Mouse (Mus musculus) liver, embryonic 14.5 days (tissue): ENCODE data around the gene Mmp3. TPM values are rescaled to one million over a fixed set of nuclear protein-coding genes. Genes with fewer than 3 reads are reported as not detected.

Experiments used
- ATAC-seq: fragments of 200-750 bp; cut with Nextera tagmentation; 2 replicates; pipeline ENCODE4 v1.8.0; 2017; ENCODE audit warnings: moderate number of reproducible peaks, mild to moderate bottlenecking, moderate library complexity; ENCODE audit not compliant: insufficient read depth
- DNase-seq, 3 experiments: peaks; one replicate each; pipeline ENCODE4 v3.0.0-alpha.2; 2012 to 2013; ENCODE audit warnings: low read depth in 3 of 3, low spot score in 3 of 3
- H3K27ac ChIP-seq: fragments of 300-500 bp; sonication (generic); 2 replicates; pipeline ENCODE4 v1.5.1; 2014; ENCODE audit warnings: moderate library complexity, mild to moderate bottlenecking, control low read depth, inconsistent platforms
- H3K27me3 ChIP-seq: fragments of 300-500 bp; sonication (generic); 2 replicates; pipeline ENCODE4 v1.6.1; 2014; ENCODE audit warnings: mild to moderate bottlenecking, low read length, moderate library complexity; ENCODE audit not compliant: control insufficient read depth, insufficient read depth
- H3K36me3 ChIP-seq: fragments of 300-500 bp; sonication (generic); replicated peaks from 2 replicates; pipeline ENCODE4 v1.6.1; 2014; ENCODE audit warnings: low read depth; ENCODE audit not compliant: control insufficient read depth, insufficient read depth
- H3K4me1 ChIP-seq, 2 experiments: fragments of 200-500 bp in 1 of 2; fragments of 300-500 bp in 1 of 2; sonication (generic) in 1 of 2; replicated peaks; 2 replicates each; pipeline ENCODE4 v1.6.1; 2012 to 2014; ENCODE audit warnings: antibody characterized with exemption in 1 of 2, inconsistent platforms in 1 of 2, low read length in 1 of 2; ENCODE audit not compliant: control insufficient read depth in 2 of 2, insufficient read depth in 2 of 2
- H3K4me2 ChIP-seq: fragments of 300-500 bp; sonication (generic); 2 replicates; pipeline ENCODE4 v1.6.1; 2014; ENCODE audit warnings: low read depth, mild to moderate bottlenecking, control low read depth, moderate library complexity
- H3K4me3 ChIP-seq, 2 experiments: fragments of 200-500 bp in 1 of 2; fragments of 300-500 bp in 1 of 2; sonication (generic) in 1 of 2; 2 replicates each; pipeline ENCODE4 v1.5.1; 2012 to 2014; ENCODE audit warnings: low read depth in 2 of 2, low read length in 2 of 2, mild to moderate bottlenecking in 2 of 2, control low read depth in 1 of 2, inconsistent platforms in 1 of 2, moderate library complexity in 1 of 2; ENCODE audit not compliant: insufficient read depth in 1 of 2
- H3K9ac ChIP-seq: fragments of 300-500 bp; sonication (generic); replicated peaks from 2 replicates; pipeline ENCODE4 v1.6.1; 2014; ENCODE audit warnings: mild to moderate bottlenecking, control low read depth, moderate library complexity
- H3K9me3 ChIP-seq: fragments of 300-500 bp; sonication (generic); 2 replicates; pipeline ENCODE4 v1.6.1; 2016; ENCODE audit warnings: low read length, mixed read lengths; ENCODE audit not compliant: control insufficient read depth
- CTCF ChIP-seq: IDR thresholded peaks from 2 replicates; pipeline ENCODE4 v1.5.1; 2016; ENCODE audit warnings: antibody characterized with exemption, low read depth, control low read depth
- EP300 ChIP-seq: IDR thresholded peaks from 2 replicates; pipeline ENCODE4 v1.6.1; 2016; ENCODE audit warnings: antibody characterized with exemption, low read depth
- WGBS: fragments of 180-500 bp; shearing (Covaris S2); extraction: QIAGEN DNeasy Blood & Tissue Kit; methylation state at CpG from one replicate; pipeline ENCODE4 v1.1.7; 2014; ENCODE audit not compliant: insufficient replicate concordance; 5-methylcytosine and 5-hydroxymethylcytosine counted together
- polyA plus RNA-seq, 2 experiments: library from polyadenylated mRNA; depleted of rRNA in 1 of 2; stranded (reverse) in 1 of 2; unstranded in 1 of 2; fragments of >200 nt; fragmentation: Nextera tagmentation in 1 of 2; extraction: Ambion mirVana in 1 of 2; gene quantifications; 2 replicates each; pipeline versions ENCODE4 v1.2.1 to v1.2.3; 2012 to 2014

The Mmp3 gene
- polyA plus RNA-seq, 2 experiments, result not detected

DNA sequence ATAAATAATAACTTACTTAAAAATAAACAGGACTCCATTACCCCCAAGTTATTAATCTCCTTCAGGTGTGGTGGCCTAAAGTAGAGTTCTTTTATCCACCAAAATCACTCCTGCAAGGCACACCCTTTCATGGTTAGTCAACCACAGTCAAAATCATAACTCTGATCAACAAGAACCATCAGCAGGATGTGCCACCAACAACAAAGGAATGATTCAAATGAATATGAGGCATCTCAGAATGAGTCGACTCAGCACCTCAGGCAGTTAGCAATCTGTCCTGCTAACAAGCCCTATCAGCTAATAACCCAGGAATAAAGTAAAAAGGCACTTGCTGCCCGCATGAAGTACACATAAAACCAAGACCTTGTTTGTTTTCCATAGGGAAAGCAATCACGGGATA lies 55.5 kb downstream of the Mmp3 start:
- H3K36me3 ChIP-seq, result no peaks in the 10 kb centered on the region
- WGBS, result 46% methylated on average over 3 of the region's 3 CpGs
- H3K27me3 ChIP-seq, result no peaks in the 10 kb centered on the region
- H3K9ac ChIP-seq, result no peak overlapping the region
- no peak overlapping the region for H3K4me2 ChIP-seq
- TF ChIP-seq CTCF (no peak), EP300 (no peak)
- H3K4me1 ChIP-seq, result no peaks in the 10 kb centered on the region
- H3K9me3 ChIP-seq, result no peaks in the 10 kb centered on the region
- no peak for ATAC-seq
- DNase-seq, result no peak
- no peak overlapping the region for H3K4me3 ChIP-seq
- H3K27ac ChIP-seq, result no peak overlapping the region

DNA sequence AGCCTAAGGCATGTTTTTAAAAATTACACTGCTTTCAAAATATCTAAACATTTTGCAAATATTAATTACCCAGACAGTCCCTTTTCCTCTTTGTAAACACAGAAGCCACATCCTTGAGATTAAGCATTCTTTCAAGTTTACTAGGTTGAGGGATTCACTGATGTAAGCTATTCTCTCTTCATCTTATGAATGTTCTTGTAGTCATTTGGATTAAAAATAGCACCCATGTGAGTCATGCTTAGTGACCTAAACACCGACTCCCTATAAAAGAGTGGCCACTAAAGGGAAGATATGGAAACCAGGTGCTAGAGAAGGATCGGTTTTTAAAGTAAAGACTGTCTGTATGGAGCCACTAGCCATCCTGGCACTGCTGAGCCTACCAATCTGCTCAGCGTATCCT lies 56.4 kb downstream of the Mmp3 start, which contains the start of gene Mmp10:
Mmp10 (plus strand) TSS at position 302 of the 400 bp plus-strand sequence.
- H3K4me3 ChIP-seq, result no peak within 1 kb of the TSS
- 58% methylated on average over 3 of the region's 3 CpGs for WGBS
- no peak for ATAC-seq
- no peaks in the 10 kb centered on the region for H3K36me3 ChIP-seq
- TF ChIP-seq EP300 (no peak), CTCF (no peak)
- DNase-seq, result no peak
- H3K4me2 ChIP-seq, result no peak within 1 kb of the TSS
- H3K27me3 ChIP-seq, result no peaks in the 10 kb centered on the region
- H3K9ac ChIP-seq, result no peak within 1 kb of the TSS
- no peaks in the 10 kb centered on the region for H3K9me3 ChIP-seq
- H3K4me1 ChIP-seq, result no peaks in the 10 kb centered on the region
- no peak within 1 kb of the TSS for H3K27ac ChIP-seq

Other genes with a start within 250 kb of the Mmp3 start
- 0.03 and 0.04 TPM in 2 replicates for gene Mmp13, start 173.3 kb upstream of the Mmp3 start, polyA plus RNA-seq (2012; rRNA removed)
- not detected in 2 replicates for gene Mmp13, start 173.3 kb upstream of the Mmp3 start, polyA plus RNA-seq (2014; fragmentation: Nextera tagmentation; extraction: Ambion mirVana)
- gene Mmp12, start 101.4 kb upstream of the Mmp3 start, polyA plus RNA-seq (2012; rRNA removed), result 0.05 and 0.06 TPM in 2 replicates
- not detected in 2 replicates for gene Mmp12, start 101.4 kb upstream of the Mmp3 start, polyA plus RNA-seq (2014; fragmentation: Nextera tagmentation; extraction: Ambion mirVana)
- not detected in 2 replicates for gene Mmp1b, start 57.8 kb upstream of the Mmp3 start, polyA plus RNA-seq (2012; rRNA removed)
- not detected in 2 replicates for gene Mmp1b, start 57.8 kb upstream of the Mmp3 start, polyA plus RNA-seq (2014; fragmentation: Nextera tagmentation; extraction: Ambion mirVana)
- gene Mmp10, start 56.5 kb downstream of the Mmp3 start, polyA plus RNA-seq (2012; rRNA removed), result not detected in 2 replicates
- gene Mmp10, start 56.5 kb downstream of the Mmp3 start, polyA plus RNA-seq (2014; fragmentation: Nextera tagmentation; extraction: Ambion mirVana), result not detected in 2 replicates
- gene Mmp8, start 112.6 kb downstream of the Mmp3 start, polyA plus RNA-seq (2012; rRNA removed), result 0.83 and 1.2 TPM in 2 replicates
- gene Mmp8, start 112.6 kb downstream of the Mmp3 start, polyA plus RNA-seq (2014; fragmentation: Nextera tagmentation; extraction: Ambion mirVana), result 2.3 and 3.1 TPM in 2 replicates
- gene Mmp27, start 125.6 kb downstream of the Mmp3 start, polyA plus RNA-seq (2012; rRNA removed), result 0.03 and 0.17 TPM in 2 replicates
- 0.06 TPM in 1 of 2 replicates, not detected in the other for gene Mmp27, start 125.6 kb downstream of the Mmp3 start, polyA plus RNA-seq (2014; fragmentation: Nextera tagmentation; extraction: Ambion mirVana)
- gene Mmp20, start 182.4 kb downstream of the Mmp3 start, polyA plus RNA-seq (2012; rRNA removed), result not detected in 2 replicates
- not detected in 2 replicates for gene Mmp20, start 182.4 kb downstream of the Mmp3 start, polyA plus RNA-seq (2014; fragmentation: Nextera tagmentation; extraction: Ambion mirVana)
- not detected in 2 replicates for gene Mmp7, start 246.3 kb downstream of the Mmp3 start, polyA plus RNA-seq (2012; rRNA removed)
- not detected in 2 replicates for gene Mmp7, start 246.3 kb downstream of the Mmp3 start, polyA plus RNA-seq (2014; fragmentation: Nextera tagmentation; extraction: Ambion mirVana)